Mouse (Mus musculus) hematopoietic stem cell, adult 5-6 weeks (primary cell): ENCODE results near the gene Ifitm6. TPM values are rescaled to one million over a fixed set of nuclear protein-coding genes. Genes with fewer than 3 reads are reported as not detected.
"Not testable (repeated sequence)": the region's sequence is repeated elsewhere in the genome, so short reads cannot be mapped to it uniquely, and the experiment has no call there.

Source experiments
- ATAC-seq, 2 experiments: fragments of 125-278 bp in 1 of 2; replicated peaks in 1 of 2; 2 replicates each; pipeline ENCODE4 v1.8.0; 2016 to 2017; ENCODE audit warnings: inconsistent platforms in 2 of 2, mild to moderate bottlenecking in 2 of 2, moderate number of reproducible peaks in 2 of 2, low read depth in 1 of 2, moderate TSS enrichment in 1 of 2; ENCODE audit not compliant: low FRiP score in 2 of 2, poor library complexity in 2 of 2, severe bottlenecking in 2 of 2, insufficient read depth in 1 of 2, low TSS enrichment in 1 of 2
- total RNA-seq: library from RNA; stranded (forward); fragments of 172-1452, 232-1000 nt; gene quantifications from 2 replicates; pipeline ENCODE4 v1.2.3, GENCODE M21; 2017

The Ifitm6 gene
- total RNA-seq, 1 experiment from 2014 or later, result 68.4 TPM

- ATAC-seq, result peak in 1 of 2 experiments; percentile 37; a peak in 1 of 4 replicates
These were observed 26.5 kb downstream of the Ifitm6 start for GRCm38 (mm10) chr7:140991117-140991689.

- peak; percentile 93 to 94 for ATAC-seq
These were observed 27.1 kb downstream of the Ifitm6 start for GRCm38 (mm10) chr7:140990622-140991021.

- ATAC-seq, result peak; percentile 20 to 38; a peak in 2 of 4 replicates
These were observed 27.5 kb downstream of the Ifitm6 start for GRCm38 (mm10) chr7:140990185-140990584.

- ATAC-seq, result no peak
These were observed 28.7 kb downstream of the Ifitm6 start for GRCm38 (mm10) chr7:140989022-140989421.

- ATAC-seq, result no peak
These were observed 30.3 kb downstream of the Ifitm6 start for GRCm38 (mm10) chr7:140987182-140988138.

GRCm38 (mm10) chr7:140982971-140983370 is 34.8 kb downstream of the Ifitm6 start:
- ATAC-seq, result no peak

GRCm38 (mm10) chr7:140981704-140982103 is 36.0 kb downstream of the Ifitm6 start:
- peak; percentile 59 to 95; a peak in 3 of 4 replicates for ATAC-seq

- ATAC-seq, result peak in 1 of 2 experiments; percentile 58; a peak in 2 of 4 replicates
These were observed 41.0 kb downstream of the Ifitm6 start for GRCm38 (mm10) chr7:140976720-140977119.

GRCm38 (mm10) chr7:140975465-140975864 is 42.3 kb downstream of the Ifitm6 start:
- no peak for ATAC-seq

- ATAC-seq, result no peak
These were observed 42.8 kb downstream of the Ifitm6 start for GRCm38 (mm10) chr7:140974940-140975339.

GRCm38 (mm10) chr7:140973396-140974165 is 44.1 kb downstream of the Ifitm6 start:
- no peak for ATAC-seq

GRCm38 (mm10) chr7:140971479-140972171 is 46.1 kb downstream of the Ifitm6 start:
- no peak for ATAC-seq

GRCm38 (mm10) chr7:140970931-140971330 is 46.8 kb downstream of the Ifitm6 start:
- ATAC-seq, result no peak

- not testable (repeated sequence) for ATAC-seq
These were observed 49.0 kb downstream of the Ifitm6 start for GRCm38 (mm10) chr7:140968710-140969109.

- ATAC-seq, result peak; percentile 89 to 93
These were observed 49.7 kb downstream of the Ifitm6 start for GRCm38 (mm10) chr7:140967862-140968591.

- no peak for ATAC-seq
These were observed 50.8 kb downstream of the Ifitm6 start, which contains the start of gene Ifitm1 for GRCm38 (mm10) chr7:140966921-140967320. Gene Ifitm1 (plus strand): TSS chr7:140967221.
